Mouse (Mus musculus): Measurements from ENCODE around the gene Kif19a. TPM values are rescaled to one million over a fixed set of nuclear protein-coding genes. Genes with fewer than 3 reads are reported as not detected.

The Kif19a gene
- polyA plus RNA-seq (2014; fragmentation: Nextera tagmentation; extraction: Ambion mirVana) = 0.83 and 1.2 TPM in 2 replicates

GRCm38 (mm10) chr11:114764820-114765818 is at the start of gene Kif19a:
Kif19a (plus strand) TSS chr11:114765388.
- ATAC-seq (replicated peaks; ENCODE audit: low FRiP score) (peak; percentile 87), DNase-seq (ENCODE audit: low spot score) (peak; percentile 87)
- Histone ChIP-seq H3K4me3 (ENCODE audit: low read depth, low read length) (peak within 1 kb of the TSS; percentile 42), H3K27ac (ENCODE audit: low read depth, low read length) (no peak within 1 kb of the TSS), H3K9me3 (ENCODE audit: control insufficient read depth, low read length) (no peaks in the 10 kb centered on the region), H3K9ac (ENCODE audit: low read length) (peak within 1 kb of the TSS; percentile 42), H3K4me2 (ENCODE audit: low read depth, low read length, severe bottlenecking) (peak within 1 kb of the TSS; percentile 75), H3K36me3 (ENCODE audit: control insufficient read depth, insufficient read depth, low read length) (no peaks in the 10 kb centered on the region), H3K27me3 (ENCODE audit: control insufficient read depth, insufficient read depth, low read length) (peaks cover 14% of the 10 kb centered on the region; the same call in 1 of the 2 replicates), H3K4me1 (replicated peaks; ENCODE audit: control insufficient read depth, insufficient read depth, low read length) (peaks cover 7% of the 10 kb centered on the region; the same call in 1 of the 2 replicates)
- 2% methylated on average over 50 of the region's 51 CpGs for WGBS

GRCm38 (mm10) chr11:114715531-114715930 is 49.7 kb upstream of the Kif19a start:
- Histone ChIP-seq H3K9me3 (ENCODE audit: control insufficient read depth, low read length) (no peaks in the 10 kb centered on the region), H3K27ac (ENCODE audit: low read depth, low read length) (no peak overlapping the region)
- 79% methylated on average over 7 of the region's 7 CpGs for WGBS

GRCm38 (mm10) chr11:114720535-114720934 is 44.7 kb upstream of the Kif19a start:
- 93% methylated on average over 10 of the region's 10 CpGs for WGBS
- no peaks in the 10 kb centered on the region for H3K36me3 ChIP-seq (ENCODE audit: control insufficient read depth, insufficient read depth, low read length)
- no peak overlapping the region for H3K4me3 ChIP-seq (ENCODE audit: low read depth, low read length)
- no peak overlapping the region for H3K27ac ChIP-seq (ENCODE audit: low read depth, low read length)
- no peaks in the 10 kb centered on the region for H3K4me1 ChIP-seq (replicated peaks; ENCODE audit: control insufficient read depth, insufficient read depth, low read length)
- no peaks in the 10 kb centered on the region for H3K9me3 ChIP-seq (ENCODE audit: control insufficient read depth, low read length)
- DNase-seq (ENCODE audit: low spot score) (no peak), ATAC-seq (replicated peaks; ENCODE audit: low FRiP score) (no peak)
- no peak overlapping the region for H3K4me2 ChIP-seq (ENCODE audit: low read depth, low read length, severe bottlenecking)
- H3K9ac ChIP-seq (ENCODE audit: low read length) = no peak overlapping the region
- no peaks in the 10 kb centered on the region for H3K27me3 ChIP-seq (ENCODE audit: control insufficient read depth, insufficient read depth, low read length)

More at GRCm38 (mm10) chr11:114715531-114715930, 49.7 kb upstream of the Kif19a start:
- no peak overlapping the region for H3K9ac ChIP-seq (ENCODE audit: low read length)
- no peak for ATAC-seq (replicated peaks; ENCODE audit: low FRiP score)
- no peaks in the 10 kb centered on the region for H3K27me3 ChIP-seq (ENCODE audit: control insufficient read depth, insufficient read depth, low read length)
- H3K4me1 ChIP-seq (replicated peaks; ENCODE audit: control insufficient read depth, insufficient read depth, low read length) = no peaks in the 10 kb centered on the region
- H3K4me2 ChIP-seq (ENCODE audit: low read depth, low read length, severe bottlenecking) = no peak overlapping the region
- H3K4me3 ChIP-seq (ENCODE audit: low read depth, low read length) = no peak overlapping the region
- no peaks in the 10 kb centered on the region; the same call in 1 of the 2 replicates for H3K36me3 ChIP-seq (ENCODE audit: control insufficient read depth, insufficient read depth, low read length)
- DNase-seq (ENCODE audit: low spot score) = no peak

- H3K4me2 ChIP-seq (ENCODE audit: low read depth, low read length, severe bottlenecking) = no peak overlapping the region
- no peaks in the 10 kb centered on the region for H3K27me3 ChIP-seq (ENCODE audit: control insufficient read depth, insufficient read depth, low read length)
- 85% methylated on average over 8 of the region's 8 CpGs for WGBS
- no peaks in the 10 kb centered on the region for H3K4me1 ChIP-seq (replicated peaks; ENCODE audit: control insufficient read depth, insufficient read depth, low read length)
- DNase-seq (ENCODE audit: low spot score) (no peak), ATAC-seq (replicated peaks; ENCODE audit: low FRiP score) (no peak)
- no peak overlapping the region for H3K4me3 ChIP-seq (ENCODE audit: low read depth, low read length)
- no peaks in the 10 kb centered on the region for H3K9me3 ChIP-seq (ENCODE audit: control insufficient read depth, low read length)
- no peak overlapping the region for H3K9ac ChIP-seq (ENCODE audit: low read length)
- H3K36me3 ChIP-seq (ENCODE audit: control insufficient read depth, insufficient read depth, low read length) = no peaks in the 10 kb centered on the region
- no peak overlapping the region for H3K27ac ChIP-seq (ENCODE audit: low read depth, low read length)
Observed at GRCm38 (mm10) chr11:114722438-114722837, 42.8 kb upstream of the Kif19a start.

- Histone ChIP-seq H3K9ac (ENCODE audit: low read length) (no peak overlapping the region), H3K36me3 (ENCODE audit: control insufficient read depth, insufficient read depth, low read length) (no peaks in the 10 kb centered on the region), H3K4me3 (ENCODE audit: low read depth, low read length) (no peak overlapping the region), H3K27ac (ENCODE audit: low read depth, low read length) (no peak overlapping the region), H3K4me1 (replicated peaks; ENCODE audit: control insufficient read depth, insufficient read depth, low read length) (no peaks in the 10 kb centered on the region), H3K27me3 (ENCODE audit: control insufficient read depth, insufficient read depth, low read length) (no peaks in the 10 kb centered on the region), H3K9me3 (ENCODE audit: control insufficient read depth, low read length) (no peaks in the 10 kb centered on the region), H3K4me2 (ENCODE audit: low read depth, low read length, severe bottlenecking) (no peak overlapping the region)
- ATAC-seq (replicated peaks; ENCODE audit: low FRiP score) (no peak), DNase-seq (ENCODE audit: low spot score) (no peak)
- WGBS = 78% methylated on average over 13 of the region's 13 CpGs
Observed at GRCm38 (mm10) chr11:114723030-114723429, 42.2 kb upstream of the Kif19a start.

GRCm38 (mm10) chr11:114724787-114725590 is 40.2 kb upstream of the Kif19a start:
- Histone ChIP-seq H3K4me1 (replicated peaks; ENCODE audit: control insufficient read depth, insufficient read depth, low read length) (no peaks in the 10 kb centered on the region), H3K9ac (ENCODE audit: low read length) (no peak overlapping the region), H3K4me3 (ENCODE audit: low read depth, low read length) (no peak overlapping the region), H3K4me2 (ENCODE audit: low read depth, low read length, severe bottlenecking) (no peak overlapping the region), H3K27ac (ENCODE audit: low read depth, low read length) (no peak overlapping the region), H3K36me3 (ENCODE audit: control insufficient read depth, insufficient read depth, low read length) (no peaks in the 10 kb centered on the region), H3K9me3 (ENCODE audit: control insufficient read depth, low read length) (no peaks in the 10 kb centered on the region), H3K27me3 (ENCODE audit: control insufficient read depth, insufficient read depth, low read length) (no peaks in the 10 kb centered on the region)
- ATAC-seq (replicated peaks; ENCODE audit: low FRiP score) (no peak), DNase-seq (ENCODE audit: low spot score) (no peak)
- WGBS = 74% methylated on average over 11 of the region's 11 CpGs

- H3K9me3 ChIP-seq (ENCODE audit: control insufficient read depth, low read length) = no peaks in the 10 kb centered on the region
- H3K9ac ChIP-seq (ENCODE audit: low read length) = peak within 1 kb of the TSS; percentile 35; the same call in 1 of the 2 replicates
- ATAC-seq (replicated peaks; ENCODE audit: low FRiP score) = peak; percentile 88
- no peak within 1 kb of the TSS for H3K27ac ChIP-seq (ENCODE audit: low read depth, low read length)
- H3K4me1 ChIP-seq (replicated peaks; ENCODE audit: control insufficient read depth, insufficient read depth, low read length) = no peaks in the 10 kb centered on the region
- DNase-seq (ENCODE audit: low spot score) = peak; percentile 85
- peak within 1 kb of the TSS; percentile 50 for H3K4me2 ChIP-seq (ENCODE audit: low read depth, low read length, severe bottlenecking)
- 11% methylated on average over 34 of the region's 34 CpGs for WGBS
- H3K27me3 ChIP-seq (ENCODE audit: control insufficient read depth, insufficient read depth, low read length) = no peaks in the 10 kb centered on the region
- peak within 1 kb of the TSS; percentile 30 for H3K4me3 ChIP-seq (ENCODE audit: low read depth, low read length)
- no peaks in the 10 kb centered on the region for H3K36me3 ChIP-seq (ENCODE audit: control insufficient read depth, insufficient read depth, low read length)
Observed at GRCm38 (mm10) chr11:114726965-114727825, 38.0 kb upstream of the Kif19a start, which contains the start of gene Dnaic2. Dnaic2 (plus strand) TSS chr11:114727408.

GRCm38 (mm10) chr11:114727826-114728186 is 37.4 kb upstream of the Kif19a start:
- DNase-seq (ENCODE audit: low spot score) (no peak), ATAC-seq (replicated peaks; ENCODE audit: low FRiP score) (no peak; the same call in 1 of the 2 replicates)
- Histone ChIP-seq H3K9ac (ENCODE audit: low read length) (no peak overlapping the region), H3K4me3 (ENCODE audit: low read depth, low read length) (no peak overlapping the region), H3K36me3 (ENCODE audit: control insufficient read depth, insufficient read depth, low read length) (no peaks in the 10 kb centered on the region), H3K9me3 (ENCODE audit: control insufficient read depth, low read length) (no peaks in the 10 kb centered on the region), H3K27ac (ENCODE audit: low read depth, low read length) (no peak overlapping the region), H3K4me2 (ENCODE audit: low read depth, low read length, severe bottlenecking) (peak overlapping the region; percentile 50), H3K4me1 (replicated peaks; ENCODE audit: control insufficient read depth, insufficient read depth, low read length) (no peaks in the 10 kb centered on the region), H3K27me3 (ENCODE audit: control insufficient read depth, insufficient read depth, low read length) (no peaks in the 10 kb centered on the region)
- WGBS = 28% methylated on average over 5 of the region's 5 CpGs
